Mouse (Mus musculus) intestine, embryonic 16.5 days (tissue): ENCODE measurements around the gene Cdk2ap2. TPM values are rescaled to one million over a fixed set of nuclear protein-coding genes. Genes with fewer than 3 reads are reported as not detected.

Experiments
- ATAC-seq: fragments of 200-750 bp; cut with Nextera tagmentation; 2 replicates; pipeline ENCODE4 v1.8.0; 2017; ENCODE audit warnings: moderate TSS enrichment, moderate library complexity
- H3K27ac ChIP-seq: fragments of 300-500 bp; sonication (generic); 2 replicates; pipeline ENCODE4 v1.5.1; 2014; ENCODE audit warnings: mild to moderate bottlenecking, low read length
- H3K27me3 ChIP-seq: fragments of 300-500 bp; sonication (generic); replicated peaks from 2 replicates; pipeline ENCODE4 v1.6.1; 2014; ENCODE audit warnings: low read length, control low read depth, mixed read lengths; ENCODE audit not compliant: control insufficient read depth, insufficient read depth
- H3K36me3 ChIP-seq: fragments of 300-500 bp; sonication (generic); 2 replicates; pipeline ENCODE4 v1.6.1; 2014; ENCODE audit warnings: low read length, control low read depth; ENCODE audit not compliant: control insufficient read depth, insufficient read depth
- H3K4me1 ChIP-seq: fragments of 300-500 bp; sonication (generic); 2 replicates; pipeline ENCODE4 v1.6.1; 2014; ENCODE audit warnings: low read length, control low read depth, mixed read lengths; ENCODE audit not compliant: control insufficient read depth, insufficient read depth
- H3K4me2 ChIP-seq: fragments of 300-500 bp; sonication (generic); 2 replicates; pipeline ENCODE4 v1.6.1; 2014; ENCODE audit warnings: low read depth, low read length, control low read depth
- H3K4me3 ChIP-seq: fragments of 300-500 bp; sonication (generic); 2 replicates; pipeline ENCODE4 v1.5.1; 2014; ENCODE audit warnings: mild to moderate bottlenecking, low read length
- H3K9ac ChIP-seq: fragments of 300-500 bp; sonication (generic); 2 replicates; pipeline ENCODE4 v1.6.1; 2014; ENCODE audit warnings: low read depth, low read length
- H3K9me3 ChIP-seq: fragments of 300-500 bp; sonication (generic); 2 replicates; pipeline ENCODE4 v1.6.1; 2016; ENCODE audit warnings: low read length, control low read depth; ENCODE audit not compliant: control insufficient read depth
- WGBS: fragments of 180-500 bp; shearing (Covaris S2); extraction: QIAGEN DNeasy Blood & Tissue Kit; methylation state at CpG from one replicate; pipeline ENCODE4 v1.1.7; 2014; 5-methylcytosine and 5-hydroxymethylcytosine counted together
- polyA plus RNA-seq: library from polyadenylated mRNA; unstranded; fragments of >200 nt; fragmentation: Nextera tagmentation; extraction: Ambion mirVana; gene quantifications from 2 replicates; pipeline ENCODE4 v1.2.1, GENCODE M21; 2015

The Cdk2ap2 gene
- polyA plus RNA-seq, 1 experiment from 2014 or later: 159 TPM

GRCm38 (mm10) chr19:4144550-4145498, 47.8 kb downstream of the Cdk2ap2 start:
- 79% methylated on average over 16 of the region's 16 CpGs for WGBS
- Histone ChIP-seq H3K27me3 (no peaks in the 10 kb centered on the region), H3K36me3 (no peaks in the 10 kb centered on the region; the same call in 1 of the 2 replicates), H3K27ac (no peak overlapping the region), H3K4me2 (no peak overlapping the region), H3K4me1 (peaks cover 9% of the 10 kb centered on the region), H3K4me3 (no peak overlapping the region), H3K9me3 (no peaks in the 10 kb centered on the region), H3K9ac (no peak overlapping the region; the same call in 1 of the 2 replicates)
- no peak for ATAC-seq

GRCm38 (mm10) chr19:4145936-4146335, 49.0 kb downstream of the Cdk2ap2 start:
- Histone ChIP-seq H3K4me1 (peaks cover 19% of the 10 kb centered on the region), H3K36me3 (peaks cover 6% of the 10 kb centered on the region), H3K4me3 (no peak overlapping the region), H3K27me3 (no peaks in the 10 kb centered on the region), H3K9ac (no peak overlapping the region), H3K9me3 (no peaks in the 10 kb centered on the region), H3K27ac (no peak overlapping the region), H3K4me2 (no peak overlapping the region)
- no peak for ATAC-seq
- WGBS: 87% methylated on average over 5 of the region's 5 CpGs

GRCm38 (mm10) chr19:4146366-4147021, 49.5 kb downstream of the Cdk2ap2 start:
- no peak overlapping the region for H3K4me2 ChIP-seq
- no peaks in the 10 kb centered on the region for H3K27me3 ChIP-seq
- H3K27ac ChIP-seq: no peak overlapping the region
- H3K4me3 ChIP-seq: no peak overlapping the region
- H3K9me3 ChIP-seq: no peaks in the 10 kb centered on the region
- H3K4me1 ChIP-seq: peaks cover 22% of the 10 kb centered on the region
- no peak overlapping the region for H3K9ac ChIP-seq
- no peak for ATAC-seq
- peaks cover 11% of the 10 kb centered on the region for H3K36me3 ChIP-seq
- 67% methylated on average over 12 of the region's 12 CpGs for WGBS

- peaks cover 14% of the 10 kb centered on the region for H3K36me3 ChIP-seq
- 66% methylated on average over 3 of the region's 3 CpGs for whole genome bisulfite sequencing
- no peak overlapping the region for H3K4me3 ChIP-seq
- no peaks in the 10 kb centered on the region for H3K9me3 ChIP-seq
- H3K27ac ChIP-seq: no peak overlapping the region
- H3K9ac ChIP-seq: no peak overlapping the region
- no peak overlapping the region for H3K4me2 ChIP-seq
- no peaks in the 10 kb centered on the region for H3K27me3 ChIP-seq
- H3K4me1 ChIP-seq: peaks cover 22% of the 10 kb centered on the region
- no peak for ATAC-seq
Observed at GRCm38 (mm10) chr19:4147022-4147405, 50.0 kb downstream of the Cdk2ap2 start.

- WGBS: 40% methylated on average over 9 of the region's 9 CpGs
- peak overlapping the region; percentile 82 for H3K4me3 ChIP-seq
- H3K36me3 ChIP-seq: peaks cover 14% of the 10 kb centered on the region
- H3K4me2 ChIP-seq: peak overlapping the region; percentile 32; the same call in 1 of the 2 replicates
- H3K27ac ChIP-seq: no peak overlapping the region
- H3K4me1 ChIP-seq: peaks cover 22% of the 10 kb centered on the region
- H3K9me3 ChIP-seq: no peaks in the 10 kb centered on the region
- no peaks in the 10 kb centered on the region for H3K27me3 ChIP-seq
- ATAC-seq: no peak; the same call in 1 of the 2 replicates
- H3K9ac ChIP-seq: peak overlapping the region; percentile 95; the same call in 1 of the 2 replicates
Observed at GRCm38 (mm10) chr19:4147782-4148490, 51.0 kb downstream of the Cdk2ap2 start.

- Histone ChIP-seq H3K27ac (peak within 1 kb of the TSS; percentile 74), H3K4me1 (peaks cover 22% of the 10 kb centered on the region), H3K9ac (peak within 1 kb of the TSS; percentile 95), H3K27me3 (no peaks in the 10 kb centered on the region), H3K36me3 (peaks cover 16% of the 10 kb centered on the region), H3K9me3 (no peaks in the 10 kb centered on the region), H3K4me2 (peak within 1 kb of the TSS; percentile 84), H3K4me3 (peak within 1 kb of the TSS; percentile 82)
- under 1% methylated on average over 33 of the region's 33 CpGs for WGBS
- peak; percentile 95 for ATAC-seq
Observed at GRCm38 (mm10) chr19:4148491-4148806, 51.5 kb downstream of the Cdk2ap2 start, which contains the start of gene Coro1b. TSS of gene Coro1b (plus strand) at chr19:4148619.

Other genes with a start within 250 kb of the Cdk2ap2 start
- 57.8 and 67.5 TPM in 2 replicates for gene Chka, start 245.4 kb upstream of the Cdk2ap2 start, polyA plus RNA-seq
- gene Tcirg1, start 190.0 kb upstream of the Cdk2ap2 start, polyA plus RNA-seq: 73.3 and 84.5 TPM in 2 replicates
- gene Ndufs8, start 184.4 kb upstream of the Cdk2ap2 start, polyA plus RNA-seq: 412 and 424 TPM in 2 replicates
- 4.2 TPM in 2 replicates for gene Aldh3b1, start 167.4 kb upstream of the Cdk2ap2 start, polyA plus RNA-seq
- gene Unc93b1, start 162.0 kb upstream of the Cdk2ap2 start, polyA plus RNA-seq: 27.0 and 29.8 TPM in 2 replicates
- not detected in 2 replicates for gene Aldh3b3, start 138.5 kb upstream of the Cdk2ap2 start, polyA plus RNA-seq
- gene Aldh3b2, start 124.9 kb upstream of the Cdk2ap2 start, polyA plus RNA-seq: 0.61 and 1.2 TPM in 2 replicates
- gene Acy3, start 110.6 kb upstream of the Cdk2ap2 start, polyA plus RNA-seq: 16.9 and 20.1 TPM in 2 replicates
- 0.73 and 0.83 TPM in 2 replicates for gene Tbx10, start 104.4 kb upstream of the Cdk2ap2 start, polyA plus RNA-seq
- gene Nudt8, start 96.6 kb upstream of the Cdk2ap2 start, polyA plus RNA-seq: 40.9 and 41.0 TPM in 2 replicates
- 2.0 and 2.4 TPM in 2 replicates for gene Gm49405, start 96.6 kb upstream of the Cdk2ap2 start, polyA plus RNA-seq
- gene Doc2g, start 93.9 kb upstream of the Cdk2ap2 start, polyA plus RNA-seq: 2.4 and 3.4 TPM in 2 replicates
- gene Ndufv1, start 84.4 kb upstream of the Cdk2ap2 start, polyA plus RNA-seq: 299 and 309 TPM in 2 replicates
- gene Gstp1, start 59.2 kb upstream of the Cdk2ap2 start, polyA plus RNA-seq: 1,107 and 1,114 TPM in 2 replicates
- 33.6 and 65.0 TPM in 2 replicates for gene Gstp2, start 51.2 kb upstream of the Cdk2ap2 start, polyA plus RNA-seq
- gene Gstp3, start 37.6 kb upstream of the Cdk2ap2 start, polyA plus RNA-seq: 15.1 and 18.1 TPM in 2 replicates
- gene Cabp2, start 15.6 kb upstream of the Cdk2ap2 start, polyA plus RNA-seq: 2.1 and 3.1 TPM in 2 replicates
- gene Pitpnm1, start 2.8 kb downstream of the Cdk2ap2 start, polyA plus RNA-seq: 17.5 and 19.7 TPM in 2 replicates
- 78.4 and 81.2 TPM in 2 replicates for gene Aip, start 28.7 kb downstream of the Cdk2ap2 start, polyA plus RNA-seq
- gene Gpr152, start 42.6 kb downstream of the Cdk2ap2 start, polyA plus RNA-seq: 0.04 TPM in 1 of 2 replicates, not detected in the other
- 0.11 and 0.20 TPM in 2 replicates for gene Cabp4, start 46.9 kb downstream of the Cdk2ap2 start, polyA plus RNA-seq
- gene Coro1b, start 51.4 kb downstream of the Cdk2ap2 start, polyA plus RNA-seq: 264 and 288 TPM in 2 replicates
- gene Ptprcap, start 56.4 kb downstream of the Cdk2ap2 start, polyA plus RNA-seq: 5.8 and 6.7 TPM in 2 replicates
- gene Rps6kb2, start 66.2 kb downstream of the Cdk2ap2 start, polyA plus RNA-seq: 43.9 and 49.7 TPM in 2 replicates
- 1.3 and 1.4 TPM in 2 replicates for gene Carns1, start 78.3 kb downstream of the Cdk2ap2 start, polyA plus RNA-seq
- 3.6 and 4.0 TPM in 2 replicates for gene Tbc1d10c, start 94.1 kb downstream of the Cdk2ap2 start, polyA plus RNA-seq
- 759 and 799 TPM in 2 replicates for gene Ppp1ca, start 94.9 kb downstream of the Cdk2ap2 start, polyA plus RNA-seq
- 31.7 and 34.2 TPM in 2 replicates for gene Rad9a, start 104.5 kb downstream of the Cdk2ap2 start, polyA plus RNA-seq
- 5.9 TPM in 2 replicates for gene Clcf1, start 117.1 kb downstream of the Cdk2ap2 start, polyA plus RNA-seq
- gene AC109138.7, start 117.2 kb downstream of the Cdk2ap2 start, polyA plus RNA-seq: not detected in 2 replicates
- gene Pold4, start 134.7 kb downstream of the Cdk2ap2 start, polyA plus RNA-seq: 46.7 and 52.9 TPM in 2 replicates
- 31.8 and 33.6 TPM in 2 replicates for gene Ssh3, start 172.0 kb downstream of the Cdk2ap2 start, polyA plus RNA-seq
- gene Ankrd13d, start 186.0 kb downstream of the Cdk2ap2 start, polyA plus RNA-seq: 4.1 and 4.6 TPM in 2 replicates
- 15.3 and 15.4 TPM in 2 replicates for gene Grk2, start 209.0 kb downstream of the Cdk2ap2 start, polyA plus RNA-seq